Mouse (Mus musculus) lung, embryonic 14.5 days (tissue): ENCODE measurements at regions not wholly inside any gene's neighbourhood (a gene's known extent, or its start where the extent isn't known, plus 50 kb on each side); places are given as distances from the start of the nearest gene placed in this dataset.

Experiments
- ATAC-seq: fragments of 200-750 bp; cut with Nextera tagmentation; 2 replicates; pipeline ENCODE4 v1.8.0; 2017; ENCODE audit warnings: mild to moderate bottlenecking, moderate TSS enrichment, moderate library complexity; ENCODE audit not compliant: insufficient read depth
- DNase-seq: peaks from one replicate; pipeline ENCODE4 v3.0.0-alpha.2; 2015
- H3K27ac ChIP-seq: fragments of 300-500 bp; sonication (generic); 2 replicates; pipeline ENCODE4 v1.5.1; 2014; ENCODE audit warnings: low read depth, mild to moderate bottlenecking, moderate library complexity
- H3K27me3 ChIP-seq: fragments of 300-500 bp; sonication (generic); 2 replicates; pipeline ENCODE4 v1.6.1; 2014; ENCODE audit warnings: low read length, control low read depth; ENCODE audit not compliant: insufficient read depth
- H3K36me3 ChIP-seq: fragments of 300-500 bp; sonication (generic); 2 replicates; pipeline ENCODE4 v1.6.1; 2014; ENCODE audit warnings: control low read depth; ENCODE audit not compliant: insufficient read depth
- H3K4me1 ChIP-seq: fragments of 300-500 bp; sonication (generic); 2 replicates; pipeline ENCODE4 v1.6.1; 2014; ENCODE audit warnings: antibody characterized with exemption, control low read depth; ENCODE audit not compliant: insufficient read depth
- H3K4me2 ChIP-seq: fragments of 300-500 bp; sonication (generic); 2 replicates; pipeline ENCODE4 v1.6.1; 2014; ENCODE audit warnings: mild to moderate bottlenecking
- H3K4me3 ChIP-seq: fragments of 300-500 bp; sonication (generic); 2 replicates; pipeline ENCODE4 v1.5.1; 2014; ENCODE audit warnings: low read depth, low read length
- H3K9ac ChIP-seq: fragments of 300-500 bp; sonication (generic); 2 replicates; pipeline ENCODE4 v1.6.1; 2014
- H3K9me3 ChIP-seq: fragments of 300-500 bp; sonication (generic); 2 replicates; pipeline ENCODE4 v1.6.1; 2016; ENCODE audit warnings: low read depth, low read length, control low read depth
- CTCF ChIP-seq: IDR thresholded peaks from 2 replicates; pipeline ENCODE4 v1.5.1; 2016; ENCODE audit warnings: antibody characterized with exemption, low read depth
- WGBS: fragments of 180-500 bp; shearing (Covaris S2); extraction: QIAGEN DNeasy Blood & Tissue Kit; methylation state at CpG from one replicate; pipeline ENCODE4 v1.1.7; 2014; 5-methylcytosine and 5-hydroxymethylcytosine counted together

- no peak for ATAC-seq
- 66% methylated on average over 3 of the region's 3 CpGs for WGBS
- H3K27me3 ChIP-seq: no peaks in the 10 kb centered on the region
- no peak for TF ChIP-seq CTCF
- no peak overlapping the region for H3K4me2 ChIP-seq
- H3K9me3 ChIP-seq: no peaks in the 10 kb centered on the region
- H3K4me3 ChIP-seq: no peak overlapping the region
- no peak overlapping the region for H3K27ac ChIP-seq
- H3K9ac ChIP-seq: no peak overlapping the region
- no peaks in the 10 kb centered on the region for H3K36me3 ChIP-seq
- H3K4me1 ChIP-seq: no peaks in the 10 kb centered on the region
- no peak for DNase-seq
Observed at GRCm38 (mm10) chr1:57059216-57059615, 80.8 kb upstream of the Satb2 start.

GRCm38 (mm10) chr1:57075221-57075620, 96.8 kb upstream of the Satb2 start:
- Histone ChIP-seq H3K4me2 (no peak overlapping the region), H3K4me1 (no peaks in the 10 kb centered on the region), H3K36me3 (no peaks in the 10 kb centered on the region), H3K9me3 (no peaks in the 10 kb centered on the region), H3K4me3 (no peak overlapping the region), H3K27ac (no peak overlapping the region), H3K27me3 (no peaks in the 10 kb centered on the region), H3K9ac (no peak overlapping the region)
- WGBS: 70% methylated on average over 3 of the region's 3 CpGs
- no peak for ATAC-seq
- DNase-seq: no peak
- TF ChIP-seq CTCF: no peak

GRCm38 (mm10) chr1:57076696-57077095, 98.2 kb upstream of the Satb2 start:
- Histone ChIP-seq H3K27ac (no peak overlapping the region), H3K4me1 (no peaks in the 10 kb centered on the region), H3K9ac (no peak overlapping the region), H3K27me3 (no peaks in the 10 kb centered on the region), H3K4me3 (no peak overlapping the region), H3K4me2 (no peak overlapping the region), H3K36me3 (no peaks in the 10 kb centered on the region), H3K9me3 (no peaks in the 10 kb centered on the region)
- ATAC-seq (no peak), DNase-seq (no peak)
- WGBS: 49% methylated on average over 8 of the region's 8 CpGs
- no peak for TF ChIP-seq CTCF

- H3K27ac ChIP-seq: no peak overlapping the region
- no peaks in the 10 kb centered on the region for H3K36me3 ChIP-seq
- H3K4me2 ChIP-seq: no peak overlapping the region
- no peak overlapping the region for H3K9ac ChIP-seq
- H3K4me1 ChIP-seq: no peaks in the 10 kb centered on the region
- no peaks in the 10 kb centered on the region for H3K27me3 ChIP-seq
- WGBS: 65% methylated on average over 4 of the region's 4 CpGs
- ATAC-seq (no peak), DNase-seq (no peak)
- TF ChIP-seq CTCF: no peak
- H3K4me3 ChIP-seq: no peak overlapping the region
- no peaks in the 10 kb centered on the region for H3K9me3 ChIP-seq
Observed at GRCm38 (mm10) chr1:57080306-57080705, 101.9 kb upstream of the Satb2 start.

- no peak for TF ChIP-seq CTCF
- DNase-seq (no peak), ATAC-seq (no peak)
- H3K27me3 ChIP-seq: no peaks in the 10 kb centered on the region
- H3K4me1 ChIP-seq: no peaks in the 10 kb centered on the region
- no peak overlapping the region for H3K9ac ChIP-seq
- H3K4me3 ChIP-seq: no peak overlapping the region
- no peaks in the 10 kb centered on the region for H3K9me3 ChIP-seq
- 67% methylated on average over 17 of the region's 17 CpGs for WGBS
- no peaks in the 10 kb centered on the region for H3K36me3 ChIP-seq
- H3K27ac ChIP-seq: no peak overlapping the region
- no peak overlapping the region for H3K4me2 ChIP-seq
Observed at GRCm38 (mm10) chr1:57083134-57083533, 104.7 kb upstream of the Satb2 start.

- H3K4me3 ChIP-seq: no peak overlapping the region
- no peak for TF ChIP-seq CTCF
- WGBS: 84% methylated on average over 6 of the region's 6 CpGs
- no peaks in the 10 kb centered on the region for H3K9me3 ChIP-seq
- H3K4me1 ChIP-seq: no peaks in the 10 kb centered on the region
- no peak for ATAC-seq
- no peaks in the 10 kb centered on the region for H3K36me3 ChIP-seq
- no peak overlapping the region for H3K9ac ChIP-seq
- no peak overlapping the region for H3K27ac ChIP-seq
- DNase-seq: no peak
- H3K4me2 ChIP-seq: no peak overlapping the region
- H3K27me3 ChIP-seq: no peaks in the 10 kb centered on the region
Observed at GRCm38 (mm10) chr1:57083540-57084083, 105.2 kb upstream of the Satb2 start.

GRCm38 (mm10) chr1:57095361-57096247, 117.2 kb upstream of the Satb2 start:
- Histone ChIP-seq H3K4me1 (no peaks in the 10 kb centered on the region), H3K9ac (no peak overlapping the region), H3K27ac (no peak overlapping the region), H3K4me2 (no peak overlapping the region), H3K4me3 (no peak overlapping the region), H3K9me3 (no peaks in the 10 kb centered on the region), H3K36me3 (no peaks in the 10 kb centered on the region), H3K27me3 (no peaks in the 10 kb centered on the region)
- no peak for TF ChIP-seq CTCF
- peak; percentile 28; the same call in 1 of the 2 replicates for ATAC-seq
- peak; percentile 37 for DNase-seq
- 65% methylated on average over 18 of the region's 18 CpGs for WGBS
